Mouse (Mus musculus) mature B cell (primary cell): ENCODE data around the gene 1700088E04Rik.

Source experiments
- in situ Hi-C: fragments of 300-500 bp; cut with MboI; formaldehyde crosslinking; loops from 2 replicates; pipeline ENCODE4 v1.14.3; 2019

Gene 1700088E04Rik

DNA sequence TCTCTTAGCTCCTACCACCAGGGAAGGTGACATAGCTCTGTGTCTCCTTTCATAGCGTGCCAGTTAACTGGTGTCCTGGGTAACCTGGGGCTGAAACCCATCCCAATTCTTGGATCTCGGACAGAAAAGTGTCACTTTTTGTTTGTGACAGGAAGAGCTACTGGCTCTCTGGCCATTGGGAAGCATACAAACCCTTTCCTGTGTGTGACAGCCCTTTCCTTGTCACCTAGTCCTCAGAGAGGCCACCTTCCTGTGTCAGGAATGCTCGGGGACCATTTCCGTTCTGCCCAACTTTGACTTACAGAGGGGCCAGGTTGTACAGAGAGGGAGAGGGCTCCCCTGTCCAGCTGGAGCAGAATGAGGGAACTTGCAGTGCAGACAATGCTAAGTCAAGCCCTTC is 41.6 kb downstream of the 1700088E04Rik start:
- in situ Hi-C loops = no loop called here

DNA sequence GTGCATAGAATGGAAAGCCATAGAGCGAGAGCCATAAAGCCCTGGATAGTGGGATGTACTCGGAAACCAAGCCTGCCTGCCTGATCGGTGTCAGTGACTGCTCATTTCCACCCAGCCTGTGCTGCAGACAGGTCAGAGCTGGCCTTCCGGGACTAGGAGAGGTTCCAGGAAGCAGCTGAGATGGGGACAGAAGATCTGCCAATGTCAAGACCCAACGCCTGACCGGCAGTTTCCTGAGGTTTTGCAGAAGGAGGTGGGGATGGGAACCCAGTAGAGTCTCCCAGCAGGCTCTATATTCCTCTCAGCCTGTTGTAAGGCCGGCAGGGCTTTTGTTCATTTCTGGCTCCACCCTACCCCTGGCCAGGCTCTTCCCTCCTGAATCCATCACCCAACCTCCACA is 42.2 kb downstream of the 1700088E04Rik start:
- in situ Hi-C loops = no loop called here

DNA sequence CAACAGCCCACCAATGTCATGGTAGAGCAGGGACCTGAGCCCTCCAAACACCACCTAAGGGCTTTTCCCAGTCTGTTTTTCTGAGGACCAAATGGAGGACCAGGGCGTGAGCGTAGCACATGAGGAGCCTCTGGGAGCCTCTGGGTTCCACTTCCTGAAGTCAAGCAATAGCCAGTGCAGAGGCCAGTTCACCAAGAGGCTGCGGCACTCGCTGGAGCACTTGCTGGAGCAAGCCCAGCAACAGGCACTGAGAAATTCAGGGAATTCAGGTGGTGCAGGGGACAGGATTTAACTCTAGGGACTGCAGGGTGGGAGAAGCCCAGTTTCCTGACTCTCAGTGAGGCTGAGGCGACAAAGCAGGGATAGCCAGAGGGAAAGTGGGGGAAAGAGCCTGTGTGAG is 42.8 kb downstream of the 1700088E04Rik start:
- in situ Hi-C loops = no loop called here

DNA sequence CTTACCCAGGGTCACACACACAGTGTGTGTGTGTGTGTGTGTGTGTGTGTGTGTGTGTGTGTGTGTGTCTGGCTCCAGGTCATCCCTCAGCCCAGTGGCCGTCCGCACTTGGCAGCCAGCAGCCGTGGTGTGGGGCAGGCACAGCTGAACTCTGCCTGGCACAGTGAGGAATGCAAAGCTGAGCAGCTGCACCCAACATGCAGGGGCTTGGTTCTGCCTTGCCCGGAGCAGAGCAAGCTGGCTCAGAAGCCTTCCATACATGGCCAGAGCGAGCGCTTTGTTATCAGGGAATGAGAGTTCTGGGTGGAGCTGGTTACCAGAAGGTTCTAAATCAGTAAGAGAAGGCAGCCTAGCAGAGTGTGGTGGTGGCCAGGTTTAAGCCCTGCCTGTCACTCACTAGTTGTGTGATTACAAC is 43.4 kb downstream of the 1700088E04Rik start:
- in situ Hi-C loops = no loop called here

DNA sequence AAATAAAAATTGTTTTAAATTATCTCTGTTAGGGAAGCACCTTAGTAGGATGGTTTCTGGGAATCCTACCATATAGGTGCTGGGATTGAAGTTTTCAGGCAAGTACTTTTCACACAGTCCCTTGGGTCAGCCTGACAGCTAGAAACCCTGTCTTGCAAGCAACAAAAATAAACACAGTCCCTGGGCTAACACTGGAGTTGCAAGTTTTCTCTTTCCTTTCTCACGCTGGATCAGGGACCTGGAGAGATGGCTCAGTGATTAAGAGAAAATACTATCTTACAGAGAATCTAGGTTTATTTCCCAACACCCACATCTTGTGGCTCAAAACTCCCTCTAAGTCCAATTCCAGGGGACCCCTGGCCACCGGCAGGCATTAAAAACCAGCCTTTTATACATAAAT is 43.9 kb downstream of the 1700088E04Rik start:
- in situ Hi-C loops = no loop called here

DNA sequence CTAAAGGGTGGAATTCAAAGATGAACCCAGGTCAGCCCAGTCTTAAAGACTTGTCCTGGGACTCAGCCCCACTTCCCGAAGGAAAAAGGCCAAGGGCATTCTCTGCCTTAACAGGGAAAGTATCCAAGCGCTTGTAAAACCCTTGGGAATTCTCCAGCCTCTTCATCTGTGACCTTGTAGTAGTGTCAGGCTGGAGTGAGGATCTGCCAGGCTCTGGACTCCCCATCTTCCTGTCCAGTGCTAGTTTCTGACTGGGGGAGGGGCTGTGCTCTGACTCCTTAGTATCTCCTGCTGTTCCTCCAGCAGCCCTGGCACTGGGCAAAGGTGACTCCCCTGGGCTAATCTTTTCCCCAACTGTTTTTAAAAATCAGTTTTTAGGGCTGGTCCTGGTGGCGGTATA is 44.5 kb downstream of the 1700088E04Rik start:
- in situ Hi-C loops = no loop called here

DNA sequence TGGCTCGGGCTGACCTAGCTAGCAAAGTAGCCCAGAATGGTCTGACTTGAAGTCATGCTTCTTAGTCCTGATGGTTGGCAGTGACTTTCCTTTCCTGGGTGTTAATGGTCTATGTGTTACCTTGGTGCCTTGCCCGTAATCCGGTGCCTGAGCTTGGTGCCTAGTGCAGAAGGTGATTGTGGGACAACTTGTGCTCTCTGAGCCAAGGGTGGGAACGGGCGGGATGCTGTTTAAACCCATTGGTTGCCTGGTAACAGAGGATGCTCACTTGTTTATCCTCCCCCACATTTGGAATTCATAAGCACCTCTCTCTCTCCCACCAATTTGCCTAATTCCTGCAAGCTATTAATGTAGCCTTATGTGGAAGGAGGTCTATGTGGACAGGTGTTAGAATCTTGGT is 45.6 kb downstream of the 1700088E04Rik start:
- in situ Hi-C loops = no loop called here

DNA sequence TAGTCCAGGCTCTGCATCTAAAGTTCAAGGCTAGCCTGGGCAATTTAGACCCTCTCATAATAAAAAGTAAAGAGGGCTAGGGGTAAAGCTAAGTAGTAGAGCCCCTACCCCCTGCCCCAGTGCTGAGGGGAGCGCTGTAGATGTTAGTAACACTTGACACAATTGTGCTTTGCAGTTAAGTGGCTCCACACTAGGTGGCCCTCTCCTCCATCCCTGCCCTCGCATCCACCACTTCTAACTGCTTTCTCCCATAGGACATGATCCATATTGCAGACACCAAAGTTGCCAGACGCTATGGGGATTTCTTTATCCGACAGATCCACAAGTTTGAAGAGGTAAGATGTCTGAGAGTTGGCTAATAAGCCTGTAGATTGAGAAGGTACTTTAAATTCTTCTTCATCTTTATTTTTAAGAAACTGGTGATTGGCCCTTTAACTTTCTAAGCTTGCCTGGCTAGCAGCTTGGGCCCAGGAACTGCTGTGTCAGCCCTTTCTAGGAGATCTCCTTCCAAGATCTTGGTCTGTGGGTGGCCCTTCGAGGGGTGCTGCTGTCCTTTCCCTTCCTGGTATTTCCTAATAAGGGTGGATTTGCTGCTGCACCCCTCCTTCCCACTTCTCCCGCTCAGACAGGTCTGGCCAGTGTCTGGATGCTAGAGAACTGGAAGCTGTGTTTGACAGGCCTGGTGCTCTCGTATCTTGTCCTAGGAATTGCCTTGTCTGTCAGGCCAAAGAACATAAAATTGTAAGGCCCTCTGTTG is 47.8 kb downstream of the 1700088E04Rik start:
- in situ Hi-C loops = no loop called here

DNA sequence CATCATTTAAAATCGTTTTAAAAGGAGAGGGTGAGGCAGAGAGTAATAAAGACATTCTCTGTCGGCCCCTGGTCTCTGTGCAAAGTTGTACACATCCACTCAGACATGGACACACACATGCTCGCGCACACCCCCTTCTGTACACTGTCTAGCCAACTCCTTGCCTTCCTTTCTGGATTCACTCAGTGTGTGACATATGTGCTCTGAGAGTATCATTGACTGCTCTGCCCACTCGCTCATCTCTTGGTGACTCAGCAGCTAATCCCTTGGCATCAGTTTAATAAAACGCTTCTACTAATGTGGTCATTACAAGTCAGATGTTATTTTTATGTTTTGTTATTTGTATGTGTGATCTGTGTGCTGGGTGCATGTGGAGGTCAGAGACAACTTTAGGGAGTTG is 48.8 kb downstream of the 1700088E04Rik start:
- in situ Hi-C loops = no loop called here

DNA sequence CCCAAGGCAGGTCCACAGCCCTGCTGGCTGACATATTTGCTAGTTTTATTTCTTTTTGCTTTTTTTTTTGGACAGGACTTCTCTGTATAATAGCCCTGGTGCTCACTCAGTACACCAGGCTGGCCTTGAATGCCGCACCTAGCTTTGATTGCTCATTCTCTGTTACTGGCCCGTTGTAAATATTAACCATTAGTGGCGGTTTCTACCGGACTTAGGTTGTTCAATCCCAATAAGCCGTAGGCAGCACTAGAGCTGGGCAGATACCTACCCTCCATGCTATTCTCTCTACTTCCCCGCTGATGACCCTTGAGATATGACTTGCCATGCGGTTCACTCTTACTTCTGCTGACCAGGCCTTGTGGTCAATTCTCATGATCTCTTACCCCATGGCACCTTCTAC is 61.5 kb downstream of the 1700088E04Rik start:
- in situ Hi-C loops = no loop called here
